Mouse (Mus musculus) G1E (cell line): Measurements from ENCODE around the gene Bmp8a.

Experiments
- CTCF ChIP-seq: IDR thresholded peaks from 2 replicates; pipeline ENCODE4 v1.5.1; 2012; ENCODE audit warnings: low read depth, low read length, inconsistent platforms, mixed read lengths
- GATA1 ChIP-seq: IDR thresholded peaks from 2 replicates; pipeline ENCODE4 v1.6.1; 2012; ENCODE audit warnings: borderline replicate concordance, low read length, inconsistent platforms, mixed read lengths
- GATA2 ChIP-seq: IDR thresholded peaks from 2 replicates; pipeline ENCODE4 v1.6.1; 2012; ENCODE audit warnings: low read depth, low read length, inconsistent platforms, borderline replicate concordance
- TAL1 ChIP-seq: conservative IDR thresholded peaks from 2 replicates; pipeline ENCODE4 v1.6.1; 2012; ENCODE audit warnings: low read depth, low read length, inconsistent platforms, mixed read lengths

- TF ChIP-seq CTCF: no peak
- TF ChIP-seq GATA2: no peak
- no peak for TF ChIP-seq TAL1
- no peak for TF ChIP-seq GATA1
Observed at GRCm38 (mm10) chr4:123280117-123280516, 62.9 kb downstream of the Bmp8a start.
